Mouse (Mus musculus) heart, postnatal 0 days (tissue): Measurements from ENCODE around the gene S100a5.

ENCODE experiments used
- CTCF ChIP-seq: IDR thresholded peaks from 2 replicates; pipeline ENCODE4 v1.5.1; 2016; ENCODE audit warnings: antibody characterized with exemption, control low read depth, low read depth
- EP300 ChIP-seq: IDR thresholded peaks from 2 replicates; pipeline ENCODE4 v1.6.1; 2016; ENCODE audit warnings: antibody characterized with exemption, low read depth

DNA sequence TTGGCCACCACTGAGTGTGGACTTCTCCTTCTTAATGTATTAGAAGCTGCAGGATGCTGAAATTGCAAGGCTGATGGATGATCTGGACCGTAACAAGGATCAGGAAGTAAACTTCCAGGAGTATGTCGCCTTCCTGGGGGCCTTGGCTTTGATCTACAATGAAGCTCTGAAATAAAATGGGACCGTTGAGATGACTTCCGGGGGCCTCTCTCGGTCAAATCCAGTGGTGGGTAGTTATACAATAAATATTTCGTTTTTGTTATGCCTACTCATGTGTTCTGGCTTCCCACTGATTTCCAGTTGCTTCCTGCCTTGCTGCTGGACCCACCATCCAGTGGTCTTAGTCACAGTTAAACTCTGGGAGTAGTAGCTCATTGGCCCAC lies 5.8 kb downstream of the S100a5 start:
- TF ChIP-seq CTCF (no peak), EP300 (no peak)
